Mouse (Mus musculus) thymus, adult 2 months (tissue): Measurements from ENCODE around the gene Trim63.
"Not testable (repeated sequence)": the region's sequence is repeated elsewhere in the genome, so short reads cannot be mapped to it uniquely, and the experiment has no call there.

Source experiments
- CTCF ChIP-seq: fragments of 200-500 bp; IDR thresholded peaks from 2 replicates; pipeline ENCODE4 v1.5.1; 2012; ENCODE audit warnings: mild to moderate bottlenecking, control low read depth, low read length, moderate library complexity, borderline replicate concordance; ENCODE audit not compliant: control insufficient read depth, poor library complexity, insufficient read depth; ENCODE audit errors: extremely low read depth
- POLR2A ChIP-seq: fragments of 200-500 bp; IDR thresholded peaks from 2 replicates; pipeline ENCODE4 v1.6.1; 2012; ENCODE audit warnings: mild to moderate bottlenecking, low read length, control low read depth, moderate library complexity; ENCODE audit not compliant: control insufficient read depth, poor library complexity, insufficient read depth; ENCODE audit errors: extremely low read depth

DNA sequence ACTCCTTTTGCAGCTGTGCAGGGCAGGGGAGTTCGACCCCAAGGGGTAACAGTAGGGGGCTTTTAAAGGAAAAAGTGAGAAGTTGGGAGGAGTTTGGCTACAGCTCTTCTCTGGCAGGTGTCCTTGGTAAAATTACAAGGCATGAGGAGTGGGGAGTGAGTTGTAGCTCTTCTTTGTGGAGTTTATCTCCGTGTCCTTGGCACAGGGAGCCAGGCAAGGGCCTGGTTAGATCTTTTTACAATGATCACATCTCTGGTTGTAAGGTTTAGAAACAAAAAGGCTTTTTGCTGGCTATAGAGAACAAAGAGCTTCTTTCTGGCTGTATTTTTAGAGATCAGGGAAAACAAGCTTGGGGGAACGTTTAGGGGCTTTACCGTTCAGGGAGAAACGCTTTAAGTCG lies 26.3 kb downstream of the Trim63 start:
- not testable (repeated sequence) for TF ChIP-seq POLR2A, CTCF
